Mouse (Mus musculus): ENCODE measurements around the gene Qpctl. TPM values are rescaled to one million over a fixed set of nuclear protein-coding genes. Genes with fewer than 3 reads are reported as not detected.
"Not testable (repeated sequence)": the region's sequence is repeated elsewhere in the genome, so short reads cannot be mapped to it uniquely, and the experiment has no call there.

The Qpctl gene
- polyA plus RNA-seq, 1 experiment from 2014 or later = 9.6 TPM

DNA sequence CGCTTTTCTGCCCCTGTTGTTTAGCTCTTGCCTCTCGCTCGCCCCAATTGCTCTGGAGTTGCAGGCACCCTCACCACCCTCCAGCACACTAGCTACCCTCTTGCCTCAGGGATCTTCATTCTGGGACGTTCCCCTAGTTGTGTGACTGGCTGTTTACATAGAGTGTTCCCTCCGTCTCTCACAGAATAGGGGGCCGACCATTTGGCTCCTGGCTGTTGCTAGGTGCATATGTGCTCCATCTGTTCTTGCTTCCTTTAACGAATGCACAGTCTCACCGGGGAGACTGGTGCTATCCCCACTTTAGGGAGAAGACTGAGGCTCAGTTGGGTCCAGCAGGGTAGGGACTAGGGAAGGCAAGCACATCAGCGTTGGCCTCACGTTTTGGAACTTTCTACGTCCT is 9.5 kb upstream of the Qpctl start:
- Histone ChIP-seq H3K27me3 (ENCODE audit: control insufficient read depth, insufficient read depth, low read length) (peaks cover 6% of the 10 kb centered on the region), H3K4me2 (ENCODE audit: low read depth, low read length) (no peak overlapping the region), H3K9me3 (replicated peaks; ENCODE audit: control insufficient read depth, low read length) (no peaks in the 10 kb centered on the region), H3K36me3 (ENCODE audit: control insufficient read depth, insufficient read depth) (peaks cover 8% of the 10 kb centered on the region; the same call in 1 of the 2 replicates), H3K9ac (ENCODE audit: low read length) (no peak overlapping the region), H3K27ac (ENCODE audit: low read length) (no peak overlapping the region), H3K4me3 (ENCODE audit: low read length) (no peak overlapping the region), H3K4me1 (ENCODE audit: control insufficient read depth, insufficient read depth, low read length) (peaks cover 12% of the 10 kb centered on the region)
- whole genome bisulfite sequencing = 71% methylated on average over 11 of the region's 11 CpGs
- ATAC-seq (replicated peaks; ENCODE audit: extremely low read depth, insufficient read depth, low FRiP score) = no peak

DNA sequence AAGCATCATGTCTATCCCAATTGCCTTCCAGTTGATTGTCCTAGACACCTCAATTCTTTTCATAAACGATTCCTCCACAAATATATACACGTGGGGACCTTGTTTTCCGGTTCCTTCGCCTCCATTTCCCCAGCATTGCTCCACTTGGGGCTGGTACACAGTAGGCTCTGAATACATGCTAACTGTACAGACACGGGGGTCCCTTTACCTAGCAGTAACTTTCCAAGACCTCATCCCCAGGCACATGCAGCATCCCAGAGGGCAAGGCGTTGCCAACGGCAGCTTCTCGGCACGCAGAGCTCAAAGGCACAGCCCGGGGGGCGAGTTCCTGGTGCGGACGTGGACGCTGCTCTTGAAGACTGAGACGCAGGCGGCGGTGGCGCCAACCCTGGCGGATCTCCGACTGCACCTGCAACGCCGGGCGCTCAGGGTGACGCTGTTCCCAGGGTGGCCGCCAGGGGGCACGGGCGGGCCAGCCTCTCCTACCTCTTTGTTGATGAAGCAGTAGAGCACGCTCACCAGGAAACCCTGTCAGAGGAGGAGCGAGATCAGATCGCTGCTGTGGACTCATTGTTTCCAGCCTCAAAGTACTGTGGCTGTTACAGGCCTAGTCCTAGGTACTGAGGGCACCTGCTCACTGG is 8.2 kb upstream of the Qpctl start:
- H3K9me3 ChIP-seq (replicated peaks; ENCODE audit: control insufficient read depth, low read length) = no peaks in the 10 kb centered on the region
- peak; percentile 66 for ATAC-seq (replicated peaks; ENCODE audit: extremely low read depth, insufficient read depth, low FRiP score)
- peaks cover 11% of the 10 kb centered on the region for H3K4me1 ChIP-seq (ENCODE audit: control insufficient read depth, insufficient read depth, low read length)
- H3K4me2 ChIP-seq (ENCODE audit: low read depth, low read length) = peak overlapping the region; percentile 46; the same call in 1 of the 2 replicates
- H3K9ac ChIP-seq (ENCODE audit: low read length) = peak overlapping the region; percentile 56
- 0 out of 2 replicates have a peak overlapping the region, but pooled peaks have one; percentile 47 for H3K27ac ChIP-seq (ENCODE audit: low read length)
- 7% methylated on average over 30 of the region's 30 CpGs for WGBS
- H3K4me3 ChIP-seq (ENCODE audit: low read length) = peak overlapping the region; percentile 15; the same call in 1 of the 2 replicates
- H3K36me3 ChIP-seq (ENCODE audit: control insufficient read depth, insufficient read depth) = peaks cover 15% of the 10 kb centered on the region
- H3K27me3 ChIP-seq (ENCODE audit: control insufficient read depth, insufficient read depth, low read length) = peaks cover 6% of the 10 kb centered on the region

DNA sequence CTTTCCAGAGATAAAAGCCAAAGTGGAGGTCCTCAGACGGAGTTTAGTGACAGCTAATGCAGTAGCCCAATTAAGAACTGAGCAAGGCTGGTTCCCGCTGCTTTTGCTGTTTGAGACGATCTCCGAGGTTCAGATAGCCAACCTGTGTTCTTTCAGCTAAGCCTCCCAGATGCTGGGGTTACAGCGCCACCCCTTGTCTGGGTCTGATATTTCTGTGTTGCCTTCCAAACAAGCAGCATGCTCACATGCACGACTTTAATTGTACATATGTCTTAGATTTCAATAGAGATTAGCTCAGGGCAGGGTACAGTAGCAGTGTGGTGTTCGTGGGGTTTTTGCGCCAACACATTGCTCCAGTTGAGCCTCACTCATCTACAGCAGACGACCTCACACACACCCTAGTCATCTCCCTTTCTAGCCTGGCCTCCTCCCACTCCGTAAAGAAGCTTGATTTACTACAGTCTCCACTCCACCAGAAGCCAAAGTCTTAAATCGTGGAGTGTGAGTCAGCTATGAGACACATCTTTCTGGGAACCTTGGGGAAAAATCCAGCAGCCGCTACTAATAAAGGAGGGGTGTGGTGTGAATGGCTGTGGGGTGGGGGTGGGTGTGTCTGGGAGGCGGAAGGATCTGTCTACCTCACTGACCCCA is 6.9 kb upstream of the Qpctl start:
- no peaks in the 10 kb centered on the region for H3K9me3 ChIP-seq (replicated peaks; ENCODE audit: control insufficient read depth, low read length)
- no peak overlapping the region for H3K4me3 ChIP-seq (ENCODE audit: low read length)
- H3K9ac ChIP-seq (ENCODE audit: low read length) = no peak overlapping the region
- H3K36me3 ChIP-seq (ENCODE audit: control insufficient read depth, insufficient read depth) = peaks cover 17% of the 10 kb centered on the region
- no peak overlapping the region for H3K27ac ChIP-seq (ENCODE audit: low read length)
- no peak overlapping the region for H3K4me2 ChIP-seq (ENCODE audit: low read depth, low read length)
- no peak for ATAC-seq (replicated peaks; ENCODE audit: extremely low read depth, insufficient read depth, low FRiP score)
- H3K27me3 ChIP-seq (ENCODE audit: control insufficient read depth, insufficient read depth, low read length) = peaks cover 6% of the 10 kb centered on the region
- peaks cover 11% of the 10 kb centered on the region for H3K4me1 ChIP-seq (ENCODE audit: control insufficient read depth, insufficient read depth, low read length)
- 62% methylated on average over 13 of the region's 13 CpGs for WGBS

GRCm38 (mm10) chr7:19154796-19155195 is 5.7 kb upstream of the Qpctl start:
- H3K9me3 ChIP-seq (replicated peaks; ENCODE audit: control insufficient read depth, low read length) = no peaks in the 10 kb centered on the region
- H3K36me3 ChIP-seq (ENCODE audit: control insufficient read depth, insufficient read depth) = peaks cover 17% of the 10 kb centered on the region
- H3K9ac ChIP-seq (ENCODE audit: low read length) = no peak overlapping the region
- 65% methylated on average over 8 of the region's 8 CpGs for WGBS
- no peak for ATAC-seq (replicated peaks; ENCODE audit: extremely low read depth, insufficient read depth, low FRiP score)
- H3K27ac ChIP-seq (ENCODE audit: low read length) = no peak overlapping the region
- peaks cover 13% of the 10 kb centered on the region for H3K4me1 ChIP-seq (ENCODE audit: control insufficient read depth, insufficient read depth, low read length)
- H3K4me3 ChIP-seq (ENCODE audit: low read length) = no peak overlapping the region
- H3K27me3 ChIP-seq (ENCODE audit: control insufficient read depth, insufficient read depth, low read length) = peaks cover 6% of the 10 kb centered on the region
- H3K4me2 ChIP-seq (ENCODE audit: low read depth, low read length) = no peak overlapping the region

DNA sequence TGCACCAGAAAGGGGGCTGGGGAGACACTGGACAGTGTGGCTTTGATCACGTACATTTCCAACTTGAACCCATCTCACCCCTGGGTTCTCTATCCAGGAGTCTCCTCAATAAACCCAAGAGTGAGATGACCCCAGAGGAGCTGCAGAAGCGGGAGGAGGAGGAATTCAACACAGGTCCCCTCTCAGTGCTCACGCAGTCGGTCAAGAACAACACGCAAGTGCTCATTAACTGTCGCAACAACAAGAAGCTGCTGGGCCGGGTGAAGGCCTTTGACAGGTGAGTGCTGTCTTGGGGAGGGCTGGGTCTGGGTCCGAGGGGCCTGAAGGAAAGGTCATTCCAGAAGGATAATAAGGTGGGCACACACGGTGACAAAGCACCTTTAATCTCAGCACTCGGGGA is 2.0 kb upstream of the Qpctl start:
- not testable (repeated sequence) for H3K9ac ChIP-seq (ENCODE audit: low read length); H3K4me2 ChIP-seq (ENCODE audit: low read depth, low read length); H3K27ac ChIP-seq (ENCODE audit: low read length); H3K9me3 ChIP-seq (replicated peaks; ENCODE audit: control insufficient read depth, low read length); H3K27me3 ChIP-seq (ENCODE audit: control insufficient read depth, insufficient read depth, low read length); ATAC-seq (replicated peaks; ENCODE audit: extremely low read depth, insufficient read depth, low FRiP score); H3K4me3 ChIP-seq (ENCODE audit: low read length)
- H3K4me1 ChIP-seq (ENCODE audit: control insufficient read depth, insufficient read depth, low read length) = peaks cover 13% of the 10 kb centered on the region
- H3K36me3 ChIP-seq (ENCODE audit: control insufficient read depth, insufficient read depth) = peaks cover 17% of the 10 kb centered on the region
- WGBS = 87% methylated on average over 10 of the region's 10 CpGs

- Histone ChIP-seq H3K4me3 (ENCODE audit: low read length) (peak within 1 kb of the TSS; percentile 79), H3K4me1 (ENCODE audit: control insufficient read depth, insufficient read depth, low read length) (peaks cover 13% of the 10 kb centered on the region), H3K4me2 (ENCODE audit: low read depth, low read length) (peak within 1 kb of the TSS; percentile 90), H3K9ac (ENCODE audit: low read length) (peak within 1 kb of the TSS; percentile 79), H3K9me3 (replicated peaks; ENCODE audit: control insufficient read depth, low read length) (no peaks in the 10 kb centered on the region), H3K27ac (ENCODE audit: low read length) (peak within 1 kb of the TSS; percentile 87), H3K36me3 (ENCODE audit: control insufficient read depth, insufficient read depth) (peaks cover 17% of the 10 kb centered on the region), H3K27me3 (ENCODE audit: control insufficient read depth, insufficient read depth, low read length) (no peaks in the 10 kb centered on the region)
- WGBS = under 1% methylated on average over 24 of the region's 24 CpGs
- peak; percentile 87 for ATAC-seq (replicated peaks; ENCODE audit: extremely low read depth, insufficient read depth, low FRiP score)
Measured at GRCm38 (mm10) chr7:19149626-19150025, 535 bp upstream of the Qpctl start, which contains the start of gene Snrpd2. TSS of gene Snrpd2 (plus strand) at chr7:19149722.

DNA sequence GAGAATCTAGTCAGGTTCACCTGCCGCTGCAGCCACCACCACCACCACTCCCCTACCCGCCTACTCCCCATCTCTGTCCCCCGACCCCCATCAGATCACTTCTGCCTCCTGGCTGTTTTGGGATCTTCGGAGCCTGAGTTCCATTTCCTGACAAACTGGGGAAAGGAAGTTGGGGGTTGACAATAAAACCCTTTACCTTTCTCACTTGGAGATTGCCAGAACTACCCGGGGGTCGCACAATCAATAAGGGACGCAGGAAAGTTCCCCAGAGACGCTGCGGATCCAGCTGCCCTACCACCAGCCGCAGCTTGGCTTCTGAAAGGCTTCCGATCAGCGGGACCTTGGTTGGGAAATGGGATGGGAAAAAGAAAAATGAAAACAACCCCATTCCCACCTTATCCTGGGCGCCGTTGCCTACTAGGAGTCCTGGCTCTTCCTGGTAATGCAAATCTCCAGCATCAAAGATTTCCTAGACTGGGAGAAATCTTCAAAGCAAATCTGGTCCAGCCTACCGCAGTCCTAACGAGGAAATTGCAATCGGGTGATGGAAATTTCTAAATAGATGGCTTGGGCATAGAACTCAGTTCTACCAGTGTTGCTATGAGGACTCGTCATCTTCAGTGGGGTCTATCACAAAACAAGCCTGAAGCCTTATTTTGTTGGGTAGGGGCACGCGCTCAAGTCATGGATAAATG is 764 bp downstream of the Qpctl start:
- Histone ChIP-seq H3K36me3 (ENCODE audit: control insufficient read depth, insufficient read depth) (peaks cover 11% of the 10 kb centered on the region; the same call in 1 of the 2 replicates), H3K4me3 (ENCODE audit: low read length) (peak overlapping the region; percentile 79), H3K27ac (ENCODE audit: low read length) (peak overlapping the region; percentile 70), H3K4me2 (ENCODE audit: low read depth, low read length) (peak overlapping the region; percentile 90), H3K4me1 (ENCODE audit: control insufficient read depth, insufficient read depth, low read length) (peaks cover 13% of the 10 kb centered on the region), H3K27me3 (ENCODE audit: control insufficient read depth, insufficient read depth, low read length) (no peaks in the 10 kb centered on the region), H3K9me3 (replicated peaks; ENCODE audit: control insufficient read depth, low read length) (no peaks in the 10 kb centered on the region), H3K9ac (ENCODE audit: low read length) (peak overlapping the region; percentile 63)
- no peak for ATAC-seq (replicated peaks; ENCODE audit: extremely low read depth, insufficient read depth, low FRiP score)
- 9% methylated on average over 20 of the region's 20 CpGs for WGBS

- ATAC-seq (replicated peaks; ENCODE audit: extremely low read depth, insufficient read depth, low FRiP score) = no peak
- Histone ChIP-seq H3K36me3 (ENCODE audit: control insufficient read depth, insufficient read depth) (peaks cover 4% of the 10 kb centered on the region; the same call in 1 of the 2 replicates), H3K4me1 (ENCODE audit: control insufficient read depth, insufficient read depth, low read length) (peaks cover 13% of the 10 kb centered on the region), H3K27ac (ENCODE audit: low read length) (no peak overlapping the region), H3K9ac (ENCODE audit: low read length) (no peak overlapping the region), H3K27me3 (ENCODE audit: control insufficient read depth, insufficient read depth, low read length) (no peaks in the 10 kb centered on the region), H3K4me2 (ENCODE audit: low read depth, low read length) (no peak overlapping the region), H3K4me3 (ENCODE audit: low read length) (no peak overlapping the region), H3K9me3 (replicated peaks; ENCODE audit: control insufficient read depth, low read length) (no peaks in the 10 kb centered on the region)
- WGBS = 43% methylated on average over 6 of the region's 6 CpGs
Measured at GRCm38 (mm10) chr7:19147497-19148045, 1.5 kb downstream of the Qpctl start.

Measured in heart, embryonic 16.5 days (tissue).